ENCODE assay signal across 8 mouse cellular contexts in genomic region chr4:99120211-99121122, GRCm38 (mm10). TPM values are rescaled to one million over a fixed set of nuclear protein-coding genes. Genes with fewer than 3 reads are reported as not detected.
DNase-seq lines count a peak whose midpoint lies in the region; ATAC-seq lines count a peak whose summit lies in the region.

Dock7 (minus strand) TSS chr4:99120915.

- no peaks in the 10 kb centered on the region for H3K27me3 ChIP-seq in forebrain, embryonic 13.5 days
- H3K27me3 ChIP-seq in heart, embryonic 16.5 days (ENCODE audit: control insufficient read depth, insufficient read depth, low read length): no peaks in the 10 kb centered on the region
- no peaks in the 10 kb centered on the region for H3K27me3 ChIP-seq in liver, embryonic 13.5 days
- no peaks in the 10 kb centered on the region for H3K27me3 ChIP-seq in neural tube, embryonic 11.5 days (ENCODE audit: control insufficient read depth, insufficient read depth, low read length)
- no peaks in the 10 kb centered on the region for H3K27me3 ChIP-seq in stomach, embryonic 16.5 days (ENCODE audit: control insufficient read depth, insufficient read depth, low read length)

- ATAC-seq in forebrain, embryonic 13.5 days: peak; percentile 95
- ATAC-seq in heart, embryonic 16.5 days (replicated peaks; ENCODE audit: extremely low read depth, insufficient read depth, low FRiP score): peak; percentile 94
- ATAC-seq in liver, embryonic 13.5 days (ENCODE audit: low read depth): peak; percentile 88
- ATAC-seq in neural tube, embryonic 11.5 days (ENCODE audit: insufficient read depth, low FRiP score, low TSS enrichment): peak; percentile 93
- peak; percentile 95 for ATAC-seq in stomach, embryonic 16.5 days (ENCODE audit: insufficient read depth, low FRiP score)

- DNase-seq in ES-CJ7 (ENCODE audit: low read depth, low spot score): peak; percentile 77
- peak; percentile 72 for DNase-seq in cerebellum, adult 11 months
- DNase-seq in kidney, postnatal 25 days: peak; percentile 88 to 94
- DNase-seq in liver, embryonic 13.5 days: peak; percentile 60
- peak; percentile 92 for DNase-seq in neural tube, embryonic 11.5 days (ENCODE audit: low spot score)

- peaks cover 64% of the 10 kb centered on the region for H3K4me1 ChIP-seq in forebrain, embryonic 13.5 days
- H3K4me1 ChIP-seq in heart, embryonic 16.5 days (ENCODE audit: control insufficient read depth, insufficient read depth, low read length): peaks cover 21% of the 10 kb centered on the region
- peaks cover 45% of the 10 kb centered on the region for H3K4me1 ChIP-seq in liver, embryonic 13.5 days (replicated peaks)
- peaks cover 10% of the 10 kb centered on the region for H3K4me1 ChIP-seq in neural tube, embryonic 11.5 days (ENCODE audit: control insufficient read depth, insufficient read depth, low read length)
- peaks cover 30% of the 10 kb centered on the region; the same call in 1 of the 2 replicates for H3K4me1 ChIP-seq in stomach, embryonic 16.5 days (ENCODE audit: control insufficient read depth, insufficient read depth, low read length)

- H3K36me3 ChIP-seq in forebrain, embryonic 13.5 days (ENCODE audit: poor library complexity, severe bottlenecking): no peaks in the 10 kb centered on the region
- H3K36me3 ChIP-seq in heart, embryonic 16.5 days (ENCODE audit: control insufficient read depth, insufficient read depth): no peaks in the 10 kb centered on the region
- no peaks in the 10 kb centered on the region for H3K36me3 ChIP-seq in liver, embryonic 13.5 days
- H3K36me3 ChIP-seq in neural tube, embryonic 11.5 days (ENCODE audit: control insufficient read depth, insufficient read depth, low read length): no peaks in the 10 kb centered on the region
- no peaks in the 10 kb centered on the region for H3K36me3 ChIP-seq in stomach, embryonic 16.5 days (ENCODE audit: control insufficient read depth, insufficient read depth, low read length)

- peak within 1 kb of the TSS; percentile 95 for H3K4me3 ChIP-seq in forebrain, embryonic 13.5 days
- H3K4me3 ChIP-seq in heart, embryonic 16.5 days (ENCODE audit: low read length): peak within 1 kb of the TSS; percentile 90
- H3K4me3 ChIP-seq in liver, embryonic 13.5 days (replicated peaks): peak within 1 kb of the TSS; percentile 85
- peak within 1 kb of the TSS; percentile 99 for H3K4me3 ChIP-seq in neural tube, embryonic 11.5 days (ENCODE audit: low read depth, low read length)
- H3K4me3 ChIP-seq in stomach, embryonic 16.5 days (replicated peaks; ENCODE audit: low read length): peak within 1 kb of the TSS; percentile 88

- H3K9me3 ChIP-seq in forebrain, embryonic 13.5 days (replicated peaks): no peaks in the 10 kb centered on the region
- no peaks in the 10 kb centered on the region for H3K9me3 ChIP-seq in heart, embryonic 16.5 days (replicated peaks; ENCODE audit: control insufficient read depth, low read length)
- H3K9me3 ChIP-seq in liver, embryonic 13.5 days (replicated peaks): no peaks in the 10 kb centered on the region
- H3K9me3 ChIP-seq in neural tube, embryonic 11.5 days (ENCODE audit: control insufficient read depth, low read length): no peaks in the 10 kb centered on the region
- no peaks in the 10 kb centered on the region for H3K9me3 ChIP-seq in stomach, embryonic 16.5 days (replicated peaks; ENCODE audit: control insufficient read depth, low read length)

- peak within 1 kb of the TSS; percentile 88 for H3K27ac ChIP-seq in forebrain, embryonic 13.5 days
- H3K27ac ChIP-seq in heart, embryonic 16.5 days (ENCODE audit: low read length): peak within 1 kb of the TSS; percentile 66
- H3K27ac ChIP-seq in liver, embryonic 13.5 days: peak within 1 kb of the TSS; percentile 67
- peak within 1 kb of the TSS; percentile 90 for H3K27ac ChIP-seq in neural tube, embryonic 11.5 days (ENCODE audit: low read depth, low read length)
- H3K27ac ChIP-seq in stomach, embryonic 16.5 days (ENCODE audit: low read length): peak within 1 kb of the TSS; percentile 72

- WGBS in forebrain, embryonic 13.5 days: under 1% methylated on average over 78 of the region's 117 CpGs
- WGBS in heart, embryonic 16.5 days: under 1% methylated on average over 97 of the region's 117 CpGs
- 0% methylated on average over 72 of the region's 117 CpGs for WGBS in liver, embryonic 13.5 days (ENCODE audit: insufficient replicate concordance)
- under 1% methylated on average over 74 of the region's 117 CpGs for WGBS in neural tube, embryonic 11.5 days
- under 1% methylated on average over 95 of the region's 117 CpGs for WGBS in stomach, embryonic 16.5 days

- H3K4me2 ChIP-seq in forebrain, embryonic 13.5 days: peak within 1 kb of the TSS; percentile 74
- H3K4me2 ChIP-seq in heart, embryonic 16.5 days (ENCODE audit: low read depth, low read length): peak within 1 kb of the TSS; percentile 89
- H3K4me2 ChIP-seq in liver, embryonic 13.5 days: peak within 1 kb of the TSS; percentile 91
- H3K4me2 ChIP-seq in neural tube, embryonic 11.5 days (ENCODE audit: low read depth): peak within 1 kb of the TSS; percentile 74
- peak within 1 kb of the TSS; percentile 69 for H3K4me2 ChIP-seq in stomach, embryonic 16.5 days (ENCODE audit: low read depth, low read length)

- H3K9ac ChIP-seq in forebrain, embryonic 13.5 days: peak within 1 kb of the TSS; percentile 99
- H3K9ac ChIP-seq in heart, embryonic 16.5 days (ENCODE audit: low read length): peak within 1 kb of the TSS; percentile 97
- H3K9ac ChIP-seq in liver, embryonic 13.5 days: peak within 1 kb of the TSS; percentile 87
- H3K9ac ChIP-seq in neural tube, embryonic 11.5 days (ENCODE audit: low read length): peak within 1 kb of the TSS; percentile 99
- peak within 1 kb of the TSS; percentile 97 for H3K9ac ChIP-seq in stomach, embryonic 16.5 days (ENCODE audit: low read length)

RNA-seq across cellular contexts. Expression of gene Dock7, which starts in this region (rescaled TPM):
- polyA plus RNA-seq in forebrain, embryonic 13.5 days (2015; fragmentation: Nextera tagmentation; extraction: Ambion mirVana): 81.0 and 90.2 TPM in 2 replicates
- polyA plus RNA-seq in heart, embryonic 16.5 days (2015; fragmentation: Nextera tagmentation; extraction: Ambion mirVana): 18.5 and 20.6 TPM in 2 replicates
- polyA plus RNA-seq in liver, embryonic 13.5 days (2015; fragmentation: Nextera tagmentation; extraction: Ambion mirVana): 9.3 and 11.6 TPM in 2 replicates
- 108 and 114 TPM in 2 replicates for polyA plus RNA-seq in neural tube, embryonic 11.5 days (2014; fragmentation: Nextera tagmentation; extraction: Ambion mirVana)
- polyA plus RNA-seq in stomach, embryonic 16.5 days (2015; fragmentation: Nextera tagmentation; extraction: Ambion mirVana): 51.3 and 52.1 TPM in 2 replicates

Comparison
In these comparisons a context has a peak if more than half of its experiments do, and no peak if none do; other contexts are left out.
1. Peak in every context shown above with its lines: DNase-seq, ATAC-seq, H3K4me3 ChIP-seq and H3K27ac ChIP-seq.